Mouse (Mus musculus): Measurements from ENCODE around the gene Dcaf11.

- TF ChIP-seq POLR2A (IDR thresholded peaks at IDR 0.05; ENCODE audit: control insufficient read depth, low read depth, low read length) (0 out of 2 replicates have a peak, but pooled peaks have one; percentile 28), CTCF (IDR thresholded peaks at IDR 0.05; ENCODE audit: control insufficient read depth, insufficient read depth, insufficient replicate concordance, low read depth, low read length) (no peak)
Observed at GRCm38 (mm10) chr14:55618486-55619195, 58.8 kb downstream of the Dcaf11 start.

Data from testis, adult 2 months (tissue).